Mouse (Mus musculus) left cerebral cortex, postnatal 4 days (tissue): Measurements from ENCODE around the gene Gpr45. TPM values are rescaled to one million over a fixed set of nuclear protein-coding genes. Genes with fewer than 3 reads are reported as not detected.

Experiments used
- DNase-seq: peaks from one replicate; pipeline ENCODE4 v3.0.0-alpha.2; 2022
- intact Hi-C: fragments of 180-260 bp; cut with DNase I; formaldehyde crosslinking; loops from one replicate; pipeline ENCODE4 v1.15.1; 2025
- microRNA-seq: library from miRNA; unstranded; fragments of <30 nt; microRNA quantifications from one replicate; pipeline ENCODE4 v1.2.0, GENCODE M21; 2022
- total RNA-seq, 2 experiments: library from RNA; stranded (reverse); gene quantifications; 2 replicates each; pipeline ENCODE4 v1.2.3; 2021

Gene Gpr45
- total RNA-seq, 2 experiments from 2014 or later, result 26.6 to 28.3 TPM

- DNase-seq, result no peak
- intact Hi-C loops, result loop anchor here (5.0 to 10.0 kb wide), 2 partner anchors 143 to 341 kb away; no protein-coding TSS in a partner anchor
Measured at GRCm38 (mm10) chr1:43045204-43045982, 92.7 kb downstream of the Gpr45 start.

DNA sequence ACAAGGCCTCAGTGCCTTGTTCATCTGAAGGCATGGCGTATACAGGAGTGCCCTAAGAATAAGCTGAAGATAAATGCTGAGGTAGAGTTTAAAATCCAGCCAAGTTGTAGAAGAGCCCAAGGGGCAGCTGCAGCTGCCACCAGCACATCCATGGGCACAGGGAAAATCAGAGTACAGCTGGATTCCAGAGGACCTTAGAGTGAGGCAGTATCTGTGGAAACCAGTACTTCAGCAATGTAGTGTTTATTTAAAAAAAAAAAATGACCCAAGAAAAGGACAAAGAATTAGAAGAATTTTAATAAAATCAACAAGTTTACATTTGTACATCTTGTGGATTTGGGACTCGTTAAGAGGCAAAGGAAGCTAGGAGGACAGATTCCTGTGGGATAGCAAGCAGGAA is 94.3 kb downstream of the Gpr45 start:
- no peak for DNase-seq
- intact Hi-C loops, result loop anchor here (5.0 to 10.0 kb wide), 2 partner anchors 145 to 342 kb away; no protein-coding TSS in a partner anchor

- no peak for DNase-seq
- intact Hi-C loops, result loop anchor here (5.0 to 10.0 kb wide), 2 partner anchors 146 to 343 kb away; no protein-coding TSS in a partner anchor
Measured at GRCm38 (mm10) chr1:43047811-43048210, 95.1 kb downstream of the Gpr45 start.

DNA sequence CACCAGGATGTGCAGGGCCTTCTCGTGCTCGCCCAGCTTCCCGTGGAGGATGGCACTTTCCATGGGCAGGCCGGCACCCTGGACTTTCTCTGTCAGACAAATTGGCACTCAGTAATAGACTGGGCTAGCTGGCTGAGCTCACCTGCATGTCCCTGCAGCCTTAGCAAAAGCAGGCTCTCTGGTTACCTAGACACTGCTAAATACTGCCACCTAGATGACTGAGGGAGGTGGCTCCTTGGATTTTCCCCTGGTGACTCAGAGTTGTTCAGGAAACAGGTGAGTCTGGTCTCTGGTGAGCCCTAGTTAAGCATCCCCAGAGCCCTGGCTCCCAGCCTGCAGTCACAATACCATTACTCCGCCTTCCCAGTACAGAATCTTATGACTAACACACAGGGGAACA is 99.2 kb downstream of the Gpr45 start:
- no peak for DNase-seq
- intact Hi-C loops, result no loop called here

- intact Hi-C loops, result no loop called here
- DNase-seq, result peak; percentile 84
Measured at GRCm38 (mm10) chr1:43065615-43066310, 113.1 kb downstream of the Gpr45 start.

GRCm38 (mm10) chr1:43066573-43066972 is 113.9 kb downstream of the Gpr45 start:
- intact Hi-C loops, result no loop called here
- no peak for DNase-seq

DNA sequence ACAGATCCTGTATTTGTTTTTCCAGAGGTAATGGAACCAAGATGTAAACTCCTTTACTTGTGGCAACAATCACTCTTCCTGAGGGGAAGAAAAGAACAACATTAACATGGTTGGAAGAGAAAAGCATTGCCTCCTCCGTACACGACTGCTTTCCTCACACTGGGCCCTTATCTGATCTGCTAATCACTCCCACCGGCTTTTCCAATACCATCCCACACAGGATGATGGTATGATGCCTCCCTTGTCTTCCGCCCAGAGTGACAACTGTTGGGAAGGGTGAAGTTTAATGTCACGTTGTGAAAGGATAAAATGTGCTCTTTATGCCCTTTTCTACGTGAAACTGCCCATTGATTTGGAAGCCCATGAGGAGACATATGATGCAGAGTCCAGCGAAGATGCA is 114.9 kb downstream of the Gpr45 start:
- intact Hi-C loops, result no loop called here
- no peak for DNase-seq

GRCm38 (mm10) chr1:43070726-43071125 is 118.1 kb downstream of the Gpr45 start:
- DNase-seq, result no peak
- intact Hi-C loops, result no loop called here

DNA sequence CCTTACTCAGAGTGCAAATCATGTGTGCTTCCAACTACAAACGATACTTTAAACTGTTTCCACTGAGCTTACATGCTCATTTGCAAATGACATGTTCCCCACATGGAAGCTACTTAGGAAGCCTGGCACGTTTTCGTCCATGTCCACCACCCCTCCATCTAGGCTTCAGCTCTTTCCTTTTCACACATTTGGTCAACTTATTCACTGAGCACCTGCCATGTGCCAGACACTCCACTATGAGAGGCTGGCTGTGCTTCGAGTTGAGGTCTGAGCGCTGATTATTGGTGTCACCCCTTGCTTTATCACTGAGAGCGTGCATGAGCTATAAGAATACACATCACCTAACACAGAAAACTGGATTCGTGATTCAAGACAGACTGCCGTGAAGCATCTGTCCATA is 119.4 kb downstream of the Gpr45 start:
- intact Hi-C loops, result no loop called here
- no peak for DNase-seq

DNA sequence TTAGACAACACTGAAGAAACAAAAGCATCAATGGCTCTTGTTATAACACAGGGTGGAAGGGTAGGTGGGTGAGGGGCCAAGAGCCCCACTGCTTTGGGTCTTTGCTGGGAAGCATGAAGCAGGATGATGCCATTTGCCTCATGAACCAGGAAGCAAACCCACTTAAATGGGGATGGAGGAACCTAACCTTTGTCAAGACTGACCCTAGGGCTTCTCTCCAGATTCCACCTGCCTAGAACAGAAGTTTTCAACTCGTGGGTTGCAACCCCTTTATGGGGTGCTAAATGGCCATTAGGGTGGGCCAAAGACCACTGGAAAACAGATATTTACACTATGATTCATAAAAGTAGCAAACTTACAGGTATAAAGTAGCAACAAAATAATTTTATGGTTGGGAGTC is 119.9 kb downstream of the Gpr45 start:
- no peak for DNase-seq
- intact Hi-C loops, result no loop called here

GRCm38 (mm10) chr1:43074791-43075190 is 122.1 kb downstream of the Gpr45 start:
- DNase-seq, result no peak
- intact Hi-C loops, result no loop called here

- intact Hi-C loops, result no loop called here
- DNase-seq, result no peak
Measured at GRCm38 (mm10) chr1:43078124-43078523, 125.5 kb downstream of the Gpr45 start.

DNA sequence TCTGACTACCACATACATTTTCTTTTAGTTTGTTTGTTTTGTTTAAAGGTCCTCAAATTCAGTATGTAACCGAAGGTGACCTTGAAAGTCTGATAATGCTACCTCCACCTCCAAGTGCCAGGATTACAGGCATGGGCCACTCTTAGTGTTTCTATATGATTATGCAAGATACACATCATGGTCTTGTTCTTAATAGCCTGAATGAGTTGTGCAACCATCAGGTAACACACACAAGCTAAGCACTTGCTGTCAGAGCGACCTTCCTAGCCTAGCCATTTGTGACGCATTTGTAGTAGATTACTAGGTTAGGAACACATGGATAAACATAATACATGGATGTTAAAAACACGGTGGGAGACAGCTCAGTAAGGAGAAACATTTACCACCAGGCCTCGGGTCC is 130.3 kb downstream of the Gpr45 start:
- DNase-seq, result no peak
- intact Hi-C loops, result no loop called here

Small RNA genes lying within 50 kb of the gene (microRNA-seq; reads per million reads assigned to microRNA genes)
- gene Gm24001, result not detected

Other genes with a start within 250 kb of the Gpr45 start
- 10 to 100 TPM; 34.6 to 38.3 TPM for gene Mrps9, start 101.6 kb upstream of the Gpr45 start, total RNA-seq
- 10 to 100 TPM; 42.6 to 44.5 TPM for gene Tgfbrap1, start 145.8 kb downstream of the Gpr45 start, total RNA-seq
- gene AI597479, start 145.8 kb downstream of the Gpr45 start, total RNA-seq, result 10 to 100 TPM; 24.6 to 26.6 TPM
- 10 to 100 TPM; 25.2 to 26.7 TPM for gene Fhl2, start 244.1 kb downstream of the Gpr45 start, total RNA-seq